Mouse (Mus musculus) cerebellum, adult 11 months (tissue): Measurements from ENCODE around the gene Zcchc12.

Experiments used
- DNase-seq: peaks from one replicate; pipeline ENCODE4 v3.0.0; 2022

The Zcchc12 gene

DNA sequence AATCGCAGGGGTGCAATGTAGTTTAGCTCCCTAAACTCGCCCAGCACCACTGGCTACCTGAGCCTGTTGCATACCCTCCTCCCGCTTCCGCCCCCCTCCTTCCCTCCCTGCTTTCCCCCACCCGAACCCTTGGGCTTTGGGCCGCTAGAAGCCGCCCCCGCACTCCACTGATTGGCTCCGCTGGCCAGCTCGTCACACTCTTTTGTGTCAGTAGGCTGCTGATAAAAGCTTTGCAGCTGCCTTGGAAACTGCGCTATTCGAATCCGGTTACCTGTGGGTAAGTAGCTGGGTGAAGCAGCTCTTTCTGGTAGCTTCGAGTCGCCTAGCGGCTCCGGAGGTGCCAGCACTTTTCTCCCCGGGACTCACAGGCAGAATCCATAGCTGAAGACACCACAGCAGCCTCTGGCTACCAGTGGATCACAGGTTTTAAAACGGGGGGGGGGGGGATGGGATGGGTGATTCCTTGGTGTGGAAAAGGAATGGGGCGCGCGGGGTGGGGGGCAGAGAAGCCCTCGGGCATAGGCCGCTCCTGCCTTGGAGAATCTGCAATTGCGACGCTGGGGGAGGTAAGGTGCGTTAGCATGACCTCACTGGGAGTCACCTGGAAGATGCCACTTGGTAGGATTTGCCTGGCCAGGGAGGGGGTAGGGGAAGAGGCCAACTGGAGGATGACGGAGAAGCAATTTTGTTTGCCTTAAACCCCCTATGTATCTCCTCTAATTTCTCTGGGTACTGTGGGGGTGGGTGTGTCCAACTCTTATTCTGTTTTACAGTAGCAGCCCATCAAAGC, at the start of gene Zcchc12:
Zcchc12 (plus strand) TSS at position 169 of the 790 bp plus-strand sequence.
- DNase-seq, result no peak

DNA sequence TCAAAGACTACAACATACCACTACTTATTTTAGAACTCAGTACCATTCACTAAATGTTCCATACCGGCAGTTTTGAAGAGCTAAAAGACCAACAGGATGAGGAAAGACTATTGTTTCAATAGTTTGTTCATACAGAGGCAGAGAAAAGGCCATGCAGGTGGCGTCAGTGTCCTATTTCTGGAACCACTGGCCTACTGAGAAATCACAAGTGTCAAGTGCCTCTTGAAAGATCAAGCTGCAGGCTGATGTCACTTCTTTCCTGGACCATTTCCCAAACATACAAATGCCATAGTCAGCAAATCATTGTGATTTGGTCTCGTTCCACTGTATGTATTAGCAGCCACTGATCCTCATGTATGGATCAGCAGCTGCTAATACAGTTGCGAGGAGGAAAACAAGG, 49.0 kb upstream of the Zcchc12 start:
- no peak for DNase-seq

DNA sequence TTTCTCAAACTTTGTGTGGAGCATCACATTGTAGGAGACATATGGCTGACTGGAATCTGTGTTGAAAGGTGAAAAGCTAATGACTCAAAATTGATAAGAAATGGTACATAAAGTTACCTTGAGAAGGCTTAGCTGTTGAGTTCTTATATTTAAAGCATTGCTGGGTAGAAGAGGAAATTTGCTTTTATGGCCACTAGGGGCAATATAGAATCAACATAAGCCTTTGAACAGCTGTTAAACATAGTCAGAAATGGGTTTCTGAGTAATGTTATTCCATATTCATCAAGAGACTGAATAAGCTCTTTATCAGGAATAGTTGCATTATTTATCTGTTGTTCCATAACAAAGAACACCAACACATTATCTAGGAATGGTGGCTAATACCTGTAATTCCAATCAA, 45.6 kb upstream of the Zcchc12 start:
- no peak for DNase-seq

DNA sequence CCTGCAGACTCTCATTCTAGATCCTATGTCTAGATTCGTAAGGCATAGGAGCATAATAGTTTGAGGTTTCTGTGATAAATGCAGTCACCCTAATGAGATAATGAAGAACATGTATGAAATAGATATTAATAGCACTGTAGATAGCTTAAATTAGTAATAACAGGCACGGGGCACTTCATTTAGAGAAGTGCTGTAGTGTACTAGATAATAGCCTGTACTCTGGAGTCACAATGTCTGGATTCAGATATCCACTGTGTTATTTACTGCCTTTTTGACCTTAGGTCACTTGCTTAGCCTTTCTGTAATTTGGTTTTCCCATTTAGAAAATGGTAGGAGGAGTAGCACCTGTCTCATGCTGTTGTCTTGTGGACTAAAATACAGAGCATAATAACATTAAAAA, 39.0 kb upstream of the Zcchc12 start:
- no peak for DNase-seq

DNA sequence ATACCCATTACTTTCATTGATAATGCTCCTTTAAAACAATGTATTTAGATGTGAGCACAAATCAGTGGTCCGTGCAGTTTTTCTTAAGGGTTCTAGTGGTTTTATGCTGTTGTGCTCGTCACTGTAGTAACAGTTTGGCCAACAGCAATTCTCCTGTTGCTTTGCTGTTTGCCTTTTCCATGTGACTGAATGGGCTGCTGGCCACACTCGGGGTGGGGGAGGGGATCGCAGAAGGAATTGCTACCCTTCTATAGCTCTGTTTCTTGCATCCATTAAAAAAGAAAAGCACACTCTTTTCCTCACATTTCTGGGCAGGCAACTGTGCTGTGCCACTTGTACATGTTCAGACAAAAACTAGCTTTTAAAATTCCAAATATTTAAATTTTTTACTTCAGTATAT, 34.1 kb upstream of the Zcchc12 start:
- no peak for DNase-seq

DNA sequence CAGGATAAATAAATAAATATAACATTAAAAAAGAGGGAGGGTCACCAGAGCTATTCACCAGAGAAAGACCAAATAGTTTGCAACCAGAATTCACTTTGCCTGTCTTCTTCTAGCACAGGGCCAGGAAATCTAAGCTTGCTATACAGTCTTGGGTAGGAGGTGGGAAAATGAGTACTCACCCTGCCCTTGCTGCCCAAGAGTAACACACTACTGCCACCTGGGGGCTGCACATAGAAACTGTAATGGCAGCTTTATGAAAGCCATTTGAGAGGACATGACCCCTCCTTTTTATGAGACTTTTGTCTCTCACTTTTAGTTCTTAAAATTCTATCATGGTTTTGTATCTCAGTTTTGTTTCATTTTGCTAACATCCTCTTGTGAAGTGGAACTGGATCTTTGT, 12.1 kb upstream of the Zcchc12 start:
- no peak for DNase-seq

DNA sequence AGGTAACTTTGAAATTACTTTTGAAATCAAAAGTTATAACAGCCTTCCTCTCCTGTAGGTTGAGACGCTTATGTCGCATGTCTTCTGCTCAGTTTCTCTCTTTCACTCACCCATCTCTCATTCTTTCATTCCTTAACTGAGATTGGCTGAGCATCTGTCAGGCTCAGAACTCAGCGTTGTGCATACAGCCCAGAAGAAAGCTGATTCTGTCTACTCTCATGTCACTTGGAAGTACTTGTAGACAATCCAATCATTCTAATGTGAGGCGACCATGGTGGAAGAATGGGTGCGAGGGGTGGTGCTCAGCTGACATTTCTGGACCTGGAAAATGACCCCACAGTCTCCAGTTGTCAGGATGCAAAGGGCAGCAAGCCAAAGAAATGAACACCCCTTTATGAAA, 9.7 kb upstream of the Zcchc12 start:
- DNase-seq, result no peak

DNA sequence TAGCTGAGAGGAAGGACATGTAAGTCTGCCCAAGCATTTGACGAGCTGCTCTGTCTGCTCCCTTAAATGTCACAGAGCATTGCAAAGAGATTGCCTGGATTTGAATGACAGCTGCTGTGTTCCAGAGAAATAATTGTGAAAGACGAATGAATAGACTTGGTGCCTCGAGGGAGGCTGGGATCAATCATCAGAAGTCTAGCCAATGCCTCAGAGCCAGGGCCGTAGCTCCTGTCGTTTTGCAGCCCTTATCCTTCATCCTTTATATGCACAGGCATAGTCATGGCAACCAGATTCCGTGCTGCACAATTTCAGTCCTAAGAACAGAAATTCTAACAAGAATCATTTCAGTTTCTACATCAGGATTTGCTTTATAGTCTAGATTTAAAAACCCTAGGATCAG, 9.3 kb upstream of the Zcchc12 start:
- no peak for DNase-seq

DNA sequence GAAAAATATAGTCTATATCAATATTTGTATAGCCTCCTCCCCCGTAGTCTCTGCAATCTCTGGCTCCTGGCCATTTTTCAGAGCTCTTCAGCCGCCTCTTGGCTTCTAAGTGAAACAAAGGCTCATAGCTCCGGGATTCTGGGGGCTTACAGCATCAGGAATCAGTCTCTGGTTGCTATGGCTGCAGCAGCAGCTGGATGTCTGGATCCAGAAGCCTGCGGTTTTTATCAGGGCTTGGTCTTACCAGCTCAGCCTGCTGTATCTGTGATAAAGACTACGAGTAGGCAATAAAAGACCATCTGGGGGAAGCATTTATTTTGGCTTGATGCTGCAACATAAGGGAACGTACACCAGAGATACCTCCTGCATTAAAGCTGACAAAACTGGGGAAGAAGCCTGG, 1.8 kb upstream of the Zcchc12 start:
- DNase-seq, result no peak

DNA sequence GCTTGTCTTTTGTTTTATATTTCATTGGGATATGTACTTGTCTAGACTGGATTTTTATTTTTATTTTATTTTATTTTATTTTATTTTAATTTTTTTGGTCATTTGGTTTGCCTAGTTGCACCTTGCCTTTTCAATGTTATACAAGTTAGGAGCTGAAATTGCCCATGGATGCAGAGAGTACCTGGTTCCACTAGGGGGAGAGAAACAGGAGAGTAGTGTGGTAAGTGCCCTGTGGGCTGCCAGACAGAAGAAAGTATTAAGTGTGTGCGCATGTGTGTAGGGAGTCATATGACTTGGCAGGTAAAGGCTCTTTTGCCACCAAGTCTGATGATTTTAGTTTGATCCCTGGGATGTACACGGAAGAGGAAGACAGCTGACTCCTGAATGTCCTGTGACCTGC, 13.8 kb downstream of the Zcchc12 start:
- no peak for DNase-seq

DNA sequence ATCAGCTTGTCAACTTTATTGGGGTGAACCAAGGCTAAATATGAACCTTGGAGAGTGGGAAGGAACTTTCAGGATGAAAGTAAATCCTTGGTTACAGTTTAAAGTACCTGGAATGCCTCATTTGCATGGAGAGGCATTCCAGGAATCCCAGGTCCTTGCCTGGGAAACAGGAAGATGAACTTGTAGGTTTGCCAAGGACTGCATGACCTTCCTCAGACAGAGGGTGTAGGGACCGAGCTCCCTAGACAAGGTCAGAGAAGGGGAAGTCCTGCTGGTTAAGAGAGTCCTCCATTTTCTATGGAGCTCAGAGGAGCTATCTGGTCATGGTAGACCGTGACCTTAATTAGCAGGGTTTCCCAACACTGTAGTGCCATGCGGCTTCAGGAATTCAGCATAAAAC, 15.5 kb downstream of the Zcchc12 start:
- DNase-seq, result no peak

DNA sequence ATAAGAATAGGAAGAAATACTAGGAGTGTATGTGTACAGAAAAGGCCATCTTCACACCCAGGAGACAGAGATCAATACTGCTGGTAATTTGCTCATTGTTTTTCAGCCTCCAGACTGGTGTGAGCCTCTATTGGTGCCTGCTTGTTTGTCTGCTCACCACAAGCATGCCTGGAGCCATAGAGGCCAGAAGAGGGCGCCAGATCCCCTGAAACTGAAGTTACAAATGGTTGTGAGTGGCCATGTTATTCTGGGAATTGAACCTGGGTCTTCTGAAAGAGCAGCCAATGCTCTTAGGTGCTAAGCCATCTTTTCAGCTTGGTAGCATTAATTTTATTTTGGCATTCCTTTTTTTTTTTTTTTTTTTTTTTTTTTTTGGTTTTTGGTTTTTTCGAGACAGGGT, 25.7 kb downstream of the Zcchc12 start:
- DNase-seq, result no peak

DNA sequence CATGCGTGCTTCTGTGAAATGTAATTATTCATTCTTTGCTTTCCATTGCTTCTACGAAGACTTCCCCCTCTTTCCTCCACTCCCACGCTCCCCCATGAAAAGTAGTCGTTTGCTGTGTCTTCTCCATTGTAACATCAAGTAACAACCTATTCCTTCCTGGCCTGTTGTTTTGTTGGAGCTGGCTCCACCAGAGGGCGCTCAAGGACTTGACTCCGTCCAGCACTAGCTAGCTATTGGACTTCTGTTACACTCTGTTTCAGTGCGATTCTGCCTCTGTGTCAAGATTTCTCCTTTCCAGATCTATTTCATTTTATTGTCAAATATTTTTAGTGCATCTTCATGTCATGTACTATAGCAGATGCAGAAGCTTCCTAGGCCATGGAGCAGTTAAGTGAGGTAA, 30.1 kb downstream of the Zcchc12 start:
- DNase-seq, result peak; percentile 64

DNA sequence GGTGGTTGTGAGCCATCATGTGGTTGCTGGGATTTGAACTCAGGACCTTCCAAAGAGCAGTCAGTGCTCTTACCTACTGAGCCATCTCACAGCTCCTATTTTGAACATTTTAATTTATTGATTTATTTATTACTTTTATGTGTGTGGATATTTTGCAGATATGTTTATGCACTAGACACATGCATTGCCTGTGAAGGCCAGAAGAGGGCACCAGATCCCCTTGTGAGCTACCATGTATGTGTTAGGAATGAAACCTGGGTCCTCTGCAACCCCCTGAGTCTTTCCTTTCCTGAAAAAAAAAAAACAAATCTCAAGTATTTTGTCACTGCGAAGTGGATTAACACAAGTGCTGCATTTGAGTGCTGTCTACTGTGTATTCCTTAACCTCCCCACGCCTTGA, 30.9 kb downstream of the Zcchc12 start:
- DNase-seq, result peak; percentile 10

DNA sequence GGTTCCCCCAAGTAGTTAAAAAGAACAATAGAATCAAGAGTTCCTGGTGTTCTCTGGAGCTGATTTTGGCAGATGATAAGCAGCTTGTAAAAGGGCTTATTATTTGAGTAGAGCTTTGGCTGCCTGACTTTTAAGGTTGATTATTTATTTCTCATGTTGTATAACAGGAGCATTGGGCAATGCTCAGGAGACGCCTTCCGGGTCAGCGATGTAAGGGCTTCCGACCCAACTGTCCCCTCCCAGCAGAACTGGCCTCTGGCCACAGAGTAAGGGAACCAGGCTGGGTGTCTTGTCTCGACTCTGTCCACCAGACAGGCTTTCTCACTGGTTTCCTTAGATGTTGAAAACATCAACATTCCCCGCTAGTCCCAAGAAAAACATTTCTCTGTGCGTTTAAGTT, 33.2 kb downstream of the Zcchc12 start:
- DNase-seq, result no peak

DNA sequence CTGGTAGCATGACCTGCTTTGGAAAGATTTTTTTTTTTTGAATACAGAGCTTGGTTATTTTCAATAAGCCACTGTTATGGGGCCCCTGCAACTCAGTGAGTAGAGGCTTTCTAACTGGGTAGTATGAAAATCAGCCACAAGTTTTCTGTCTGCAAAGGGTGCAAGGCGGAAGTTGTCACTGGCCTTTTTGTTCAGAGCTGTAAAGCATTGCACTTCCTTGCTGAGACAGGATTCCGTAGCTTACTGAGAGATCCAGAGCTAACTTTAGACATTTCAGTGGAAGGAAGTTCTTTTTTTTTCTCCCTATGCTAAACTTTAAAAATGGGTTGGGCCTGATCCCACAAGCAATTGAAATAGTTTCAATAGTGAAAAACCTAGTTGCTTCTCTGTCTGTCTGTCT, 33.6 kb downstream of the Zcchc12 start:
- DNase-seq, result no peak

DNA sequence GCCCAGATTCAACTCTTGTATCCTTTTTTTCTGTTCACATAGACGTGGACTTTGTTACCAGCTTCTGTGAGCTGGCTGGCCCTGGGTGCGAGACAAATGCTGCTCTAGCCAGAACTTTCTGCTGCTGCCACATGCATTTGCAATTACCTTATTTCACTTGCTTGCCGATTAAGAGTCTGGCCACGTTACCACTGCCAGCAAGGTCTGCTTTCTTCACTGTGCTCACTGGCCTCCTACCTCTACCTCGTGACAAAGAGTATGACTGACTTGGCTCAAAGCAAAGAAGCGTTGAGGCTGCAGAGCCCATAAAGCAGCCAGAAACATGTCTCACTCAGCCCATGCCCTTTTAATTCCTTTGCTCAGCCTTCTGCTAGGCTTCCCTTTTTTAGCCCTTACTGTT, 39.9 kb downstream of the Zcchc12 start:
- no peak for DNase-seq
